Mouse (Mus musculus): ENCODE measurements around the gene Ddias. TPM values are rescaled to one million over a fixed set of nuclear protein-coding genes. Genes with fewer than 3 reads are reported as not detected.

The Ddias gene
- polyA plus RNA-seq, 1 experiment = 16.3 TPM

GRCm38 (mm10) chr7:92878575-92879285 lies 4.7 kb upstream of the Ddias start:
- Histone ChIP-seq H3K27me3 (ENCODE audit: control insufficient read depth, insufficient read depth, low read length) (no peaks in the 10 kb centered on the region), H3K4me1 (ENCODE audit: control insufficient read depth, insufficient read depth, low read length) (peaks cover 6% of the 10 kb centered on the region), H3K4me3 (ENCODE audit: control insufficient read depth, low read depth, low read length) (no peak overlapping the region), H3K27ac (ENCODE audit: control insufficient read depth, insufficient read depth, low read depth, low read length) (no peak overlapping the region), H3K36me3 (ENCODE audit: control insufficient read depth, insufficient read depth, low read length) (no peaks in the 10 kb centered on the region)
- TF ChIP-seq POLR2A (IDR thresholded peaks at IDR 0.05; ENCODE audit: control insufficient read depth, low read depth, low read length) (no peak), CTCF (IDR thresholded peaks at IDR 0.05; ENCODE audit: control insufficient read depth, insufficient read depth, insufficient replicate concordance, low read depth, low read length) (no peak)

- TF ChIP-seq POLR2A (IDR thresholded peaks at IDR 0.05; ENCODE audit: control insufficient read depth, low read depth, low read length) (no peak), CTCF (IDR thresholded peaks at IDR 0.05; ENCODE audit: control insufficient read depth, insufficient read depth, insufficient replicate concordance, low read depth, low read length) (no peak)
Measured at GRCm38 (mm10) chr7:92876538-92876937, 2.5 kb upstream of the Ddias start.

GRCm38 (mm10) chr7:92876066-92876465 lies 2.0 kb upstream of the Ddias start:
- Histone ChIP-seq H3K4me3 (ENCODE audit: control insufficient read depth, low read depth, low read length) (peak overlapping the region; percentile 98; the same call in 1 of the 2 replicates), H3K36me3 (ENCODE audit: control insufficient read depth, insufficient read depth, low read length) (no peaks in the 10 kb centered on the region), H3K27ac (ENCODE audit: control insufficient read depth, insufficient read depth, low read depth, low read length) (no peak overlapping the region), H3K4me1 (ENCODE audit: control insufficient read depth, insufficient read depth, low read length) (peaks cover 6% of the 10 kb centered on the region), H3K27me3 (ENCODE audit: control insufficient read depth, insufficient read depth, low read length) (no peaks in the 10 kb centered on the region)
- no peak for TF ChIP-seq POLR2A (IDR thresholded peaks at IDR 0.05; ENCODE audit: control insufficient read depth, low read depth, low read length)
- no peak for TF ChIP-seq CTCF (IDR thresholded peaks at IDR 0.05; ENCODE audit: control insufficient read depth, insufficient read depth, insufficient replicate concordance, low read depth, low read length)

More at GRCm38 (mm10) chr7:92876538-92876937, 2.5 kb upstream of the Ddias start:
- H3K36me3 ChIP-seq (ENCODE audit: control insufficient read depth, insufficient read depth, low read length) = no peaks in the 10 kb centered on the region
- no peaks in the 10 kb centered on the region for H3K27me3 ChIP-seq (ENCODE audit: control insufficient read depth, insufficient read depth, low read length)
- H3K27ac ChIP-seq (ENCODE audit: control insufficient read depth, insufficient read depth, low read depth, low read length) = no peak overlapping the region
- H3K4me3 ChIP-seq (ENCODE audit: control insufficient read depth, low read depth, low read length) = peak overlapping the region; percentile 48; the same call in 1 of the 2 replicates
- H3K4me1 ChIP-seq (ENCODE audit: control insufficient read depth, insufficient read depth, low read length) = peaks cover 6% of the 10 kb centered on the region

GRCm38 (mm10) chr7:92874761-92875408 lies 838 bp upstream of the Ddias start:
- no peaks in the 10 kb centered on the region for H3K36me3 ChIP-seq (ENCODE audit: control insufficient read depth, insufficient read depth, low read length)
- peaks cover 6% of the 10 kb centered on the region for H3K4me1 ChIP-seq (ENCODE audit: control insufficient read depth, insufficient read depth, low read length)
- peak overlapping the region; percentile 98 for H3K4me3 ChIP-seq (ENCODE audit: control insufficient read depth, low read depth, low read length)
- H3K27me3 ChIP-seq (ENCODE audit: control insufficient read depth, insufficient read depth, low read length) = no peaks in the 10 kb centered on the region
- TF ChIP-seq POLR2A (IDR thresholded peaks at IDR 0.05; ENCODE audit: control insufficient read depth, low read depth, low read length) = peak; percentile 62; the same call in 1 of the 2 replicates
- no peak for TF ChIP-seq CTCF (IDR thresholded peaks at IDR 0.05; ENCODE audit: control insufficient read depth, insufficient read depth, insufficient replicate concordance, low read depth, low read length)
- H3K27ac ChIP-seq (ENCODE audit: control insufficient read depth, insufficient read depth, low read depth, low read length) = peak overlapping the region; percentile 97

GRCm38 (mm10) chr7:92871596-92871995 lies 2.5 kb downstream of the Ddias start:
- Histone ChIP-seq H3K4me1 (ENCODE audit: control insufficient read depth, insufficient read depth, low read length) (peaks cover 5% of the 10 kb centered on the region), H3K27ac (ENCODE audit: control insufficient read depth, insufficient read depth, low read depth, low read length) (no peak overlapping the region), H3K36me3 (ENCODE audit: control insufficient read depth, insufficient read depth, low read length) (0 out of 2 replicates have a peak, but pooled peaks cover 2% of the 10 kb centered on the region), H3K27me3 (ENCODE audit: control insufficient read depth, insufficient read depth, low read length) (no peaks in the 10 kb centered on the region), H3K4me3 (ENCODE audit: control insufficient read depth, low read depth, low read length) (no peak overlapping the region)
- TF ChIP-seq POLR2A (IDR thresholded peaks at IDR 0.05; ENCODE audit: control insufficient read depth, low read depth, low read length) = no peak
- no peak for TF ChIP-seq CTCF (IDR thresholded peaks at IDR 0.05; ENCODE audit: control insufficient read depth, insufficient read depth, insufficient replicate concordance, low read depth, low read length)

GRCm38 (mm10) chr7:92870161-92870560 lies 3.9 kb downstream of the Ddias start:
- Histone ChIP-seq H3K4me1 (ENCODE audit: control insufficient read depth, insufficient read depth, low read length) (peaks cover 2% of the 10 kb centered on the region), H3K4me3 (ENCODE audit: control insufficient read depth, low read depth, low read length) (no peak overlapping the region), H3K27me3 (ENCODE audit: control insufficient read depth, insufficient read depth, low read length) (no peaks in the 10 kb centered on the region), H3K27ac (ENCODE audit: control insufficient read depth, insufficient read depth, low read depth, low read length) (no peak overlapping the region), H3K36me3 (ENCODE audit: control insufficient read depth, insufficient read depth, low read length) (0 out of 2 replicates have a peak, but pooled peaks cover 2% of the 10 kb centered on the region)
- TF ChIP-seq POLR2A (IDR thresholded peaks at IDR 0.05; ENCODE audit: control insufficient read depth, low read depth, low read length) (no peak), CTCF (IDR thresholded peaks at IDR 0.05; ENCODE audit: control insufficient read depth, insufficient read depth, insufficient replicate concordance, low read depth, low read length) (no peak)

GRCm38 (mm10) chr7:92866526-92866925 lies 7.5 kb downstream of the Ddias start:
- Histone ChIP-seq H3K27me3 (ENCODE audit: control insufficient read depth, insufficient read depth, low read length) (no peaks in the 10 kb centered on the region), H3K4me1 (ENCODE audit: control insufficient read depth, insufficient read depth, low read length) (no peaks in the 10 kb centered on the region), H3K36me3 (ENCODE audit: control insufficient read depth, insufficient read depth, low read length) (peaks cover 3% of the 10 kb centered on the region; the same call in 1 of the 2 replicates), H3K27ac (ENCODE audit: control insufficient read depth, insufficient read depth, low read depth, low read length) (no peak overlapping the region), H3K4me3 (ENCODE audit: control insufficient read depth, low read depth, low read length) (no peak overlapping the region)
- TF ChIP-seq POLR2A (IDR thresholded peaks at IDR 0.05; ENCODE audit: control insufficient read depth, low read depth, low read length) (no peak), CTCF (IDR thresholded peaks at IDR 0.05; ENCODE audit: control insufficient read depth, insufficient read depth, insufficient replicate concordance, low read depth, low read length) (no peak)
